Mouse (Mus musculus) C2C12 (cell line): Measurements from ENCODE around the gene Serinc4.

Experiments used
- CEBPB ChIP-seq: IDR thresholded peaks from one replicate; pipeline ENCODE4 v1.6.1; 2011; ENCODE audit warnings: low read depth, mild to moderate bottlenecking, control low read depth, moderate library complexity
- CTCF ChIP-seq: IDR thresholded peaks from one replicate; pipeline ENCODE4 v1.5.1; 2011; ENCODE audit not compliant: control insufficient read depth, insufficient read depth, insufficient read length
- MYOD1 ChIP-seq: IDR thresholded peaks from one replicate; pipeline ENCODE4 v1.6.1; 2011; ENCODE audit warnings: low read depth; ENCODE audit not compliant: control insufficient read depth, insufficient read length

- TF ChIP-seq CTCF (no peak), MYOD1 (no peak), CEBPB (no peak)
These were observed 41.0 kb downstream of the Serinc4 start for GRCm38 (mm10) chr2:121415591-121415990.
